Mouse (Mus musculus) adrenal gland, postnatal 0 days (tissue): ENCODE measurements around the gene Abca5. TPM values are rescaled to one million over a fixed set of nuclear protein-coding genes. Genes with fewer than 3 reads are reported as not detected.

Experiments
- polyA plus RNA-seq: library from polyadenylated mRNA; unstranded; fragments of >200 nt; fragmentation: Nextera tagmentation; extraction: Ambion mirVana; gene quantifications from 2 replicates; pipeline ENCODE4 v1.2.1, GENCODE M21; 2015

The Abca5 gene
- polyA plus RNA-seq: 3.6 and 4.3 TPM in 2 replicates

GRCm38 (mm10) chr11:110337289-110338245 lies at the start of gene Abca5:
Abca5 (minus strand) TSS chr11:110337716.

GRCm38 (mm10) chr11:110251534-110251933 lies 86.0 kb downstream of the Abca5 start, which contains the start of gene Abca6:
Abca6 (minus strand) TSS chr11:110251776.

Other genes with a start within 250 kb of the Abca5 start
- gene Abca8a, start 241.7 kb downstream of the Abca5 start, polyA plus RNA-seq: 7.8 and 11.8 TPM in 2 replicates
- gene Abca9, start 169.5 kb downstream of the Abca5 start, polyA plus RNA-seq: 2.3 and 2.7 TPM in 2 replicates
- 4.9 and 5.1 TPM in 2 replicates for gene Abca6, start 85.9 kb downstream of the Abca5 start, polyA plus RNA-seq
- gene Map2k6, start 61.4 kb upstream of the Abca5 start, polyA plus RNA-seq: 6.2 and 7.6 TPM in 2 replicates